Mouse (Mus musculus) heart, embryonic 14.5 days (tissue): ENCODE results near the gene Man1c1. TPM values are rescaled to one million over a fixed set of nuclear protein-coding genes. Genes with fewer than 3 reads are reported as not detected.
A peak's percentile ranks its signal among the peaks of the same experiment; 100 is the strongest.

ENCODE experiments used
- ATAC-seq: fragments of 200-750 bp; cut with Nextera tagmentation; 2 replicates; pipeline ENCODE4 v1.8.0; 2017; ENCODE audit warnings: low read depth, moderate TSS enrichment; ENCODE audit not compliant: insufficient number of reproducible peaks, insufficient read depth, low FRiP score
- H3K27ac ChIP-seq, 2 experiments: fragments of 200-500 bp in 1 of 2; fragments of 300-500 bp in 1 of 2; sonication (generic) in 1 of 2; replicated peaks in 1 of 2; 2 replicates each; pipeline ENCODE4 v1.5.1; 2012 to 2014; ENCODE audit warnings: low read depth in 2 of 2, low read length in 2 of 2, control low read depth in 1 of 2, mild to moderate bottlenecking in 1 of 2, mixed read lengths in 1 of 2; ENCODE audit not compliant: control insufficient read depth in 1 of 2, insufficient read depth in 1 of 2
- H3K27me3 ChIP-seq: fragments of 300-500 bp; sonication (generic); 2 replicates; pipeline ENCODE4 v1.6.1; 2014; ENCODE audit warnings: mild to moderate bottlenecking, low read length, control low read depth; ENCODE audit not compliant: control insufficient read depth, insufficient read depth
- H3K36me3 ChIP-seq: fragments of 300-500 bp; sonication (generic); 2 replicates; pipeline ENCODE4 v1.6.1; 2014; ENCODE audit warnings: mild to moderate bottlenecking, control low read depth, low read length, mixed read lengths; ENCODE audit not compliant: control insufficient read depth, insufficient read depth
- H3K4me1 ChIP-seq, 2 experiments: fragments of 200-500 bp in 1 of 2; fragments of 300-500 bp in 1 of 2; sonication (generic) in 1 of 2; 2 replicates each; pipeline ENCODE4 v1.6.1; 2012 to 2014; ENCODE audit warnings: low read length in 2 of 2, control low read depth in 1 of 2, mixed read lengths in 1 of 2; ENCODE audit not compliant: control insufficient read depth in 2 of 2, insufficient read depth in 2 of 2
- H3K4me2 ChIP-seq: fragments of 300-500 bp; sonication (generic); 2 replicates; pipeline ENCODE4 v1.6.1; 2014; ENCODE audit warnings: mild to moderate bottlenecking, low read length
- H3K4me3 ChIP-seq, 2 experiments: fragments of 200-500 bp in 1 of 2; fragments of 300-500 bp in 1 of 2; sonication (generic) in 1 of 2; 2 replicates each; pipeline ENCODE4 v1.5.1; 2012 to 2014; ENCODE audit warnings: low read length in 2 of 2, mild to moderate bottlenecking in 2 of 2, control low read depth in 1 of 2, low read depth in 1 of 2, moderate library complexity in 1 of 2; ENCODE audit not compliant: control insufficient read depth in 1 of 2, insufficient read depth in 1 of 2
- H3K9ac ChIP-seq: fragments of 300-500 bp; sonication (generic); 2 replicates; pipeline ENCODE4 v1.6.1; 2014; ENCODE audit warnings: mild to moderate bottlenecking, low read length
- H3K9me3 ChIP-seq: fragments of 300-500 bp; sonication (generic); 2 replicates; pipeline ENCODE4 v1.6.1; 2016; ENCODE audit warnings: low read length, control low read depth; ENCODE audit not compliant: control insufficient read depth
- WGBS: fragments of 180-500 bp; shearing (Covaris S2); extraction: QIAGEN DNeasy Blood & Tissue Kit; methylation state at CpG from one replicate; pipeline ENCODE4 v1.1.7; 2014; 5-methylcytosine and 5-hydroxymethylcytosine counted together
- polyA plus RNA-seq: library from polyadenylated mRNA; unstranded; fragments of >200 nt; fragmentation: Nextera tagmentation; extraction: Ambion mirVana; gene quantifications from 2 replicates; pipeline ENCODE4 v1.2.1, GENCODE M21; 2014

The Man1c1 gene
- polyA plus RNA-seq, 1 experiment from 2014 or later, result 7.8 TPM

DNA sequence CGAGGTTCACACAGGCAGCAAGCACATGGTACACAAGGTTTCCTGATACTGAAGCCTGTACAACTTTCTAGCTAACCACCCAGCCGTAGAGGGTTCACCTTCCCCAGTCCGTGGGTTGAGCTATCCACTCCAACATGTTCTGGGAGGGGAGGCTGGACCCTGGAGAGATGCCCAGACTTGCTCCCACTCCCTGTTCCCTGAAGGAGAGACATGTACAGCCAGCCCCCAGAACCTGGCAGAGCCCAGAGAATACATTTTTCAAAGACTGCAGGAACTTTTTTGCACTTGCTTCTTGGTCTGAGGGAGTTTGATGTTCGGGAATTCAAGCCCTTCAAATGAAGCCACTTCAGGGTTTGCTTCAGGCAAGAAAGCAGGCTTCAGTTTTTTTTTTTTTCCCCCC, 77.7 kb downstream of the Man1c1 start:
- Histone ChIP-seq H3K27ac (peak overlapping the region; percentile 23 to 90), H3K4me2 (0 out of 2 replicates have a peak overlapping the region, but pooled peaks have one; percentile 8), H3K9ac (peak overlapping the region; percentile 48), H3K36me3 (no peaks in the 10 kb centered on the region), H3K27me3 (no peaks in the 10 kb centered on the region), H3K4me1 (peaks cover 43 to 63% of the 10 kb centered on the region in 2 experiments), H3K4me3 (no peak overlapping the region), H3K9me3 (0 out of 2 replicates have a peak, but pooled peaks cover 3% of the 10 kb centered on the region)
- 47% methylated on average over 4 of the region's 4 CpGs for WGBS
- ATAC-seq, result no peak

DNA sequence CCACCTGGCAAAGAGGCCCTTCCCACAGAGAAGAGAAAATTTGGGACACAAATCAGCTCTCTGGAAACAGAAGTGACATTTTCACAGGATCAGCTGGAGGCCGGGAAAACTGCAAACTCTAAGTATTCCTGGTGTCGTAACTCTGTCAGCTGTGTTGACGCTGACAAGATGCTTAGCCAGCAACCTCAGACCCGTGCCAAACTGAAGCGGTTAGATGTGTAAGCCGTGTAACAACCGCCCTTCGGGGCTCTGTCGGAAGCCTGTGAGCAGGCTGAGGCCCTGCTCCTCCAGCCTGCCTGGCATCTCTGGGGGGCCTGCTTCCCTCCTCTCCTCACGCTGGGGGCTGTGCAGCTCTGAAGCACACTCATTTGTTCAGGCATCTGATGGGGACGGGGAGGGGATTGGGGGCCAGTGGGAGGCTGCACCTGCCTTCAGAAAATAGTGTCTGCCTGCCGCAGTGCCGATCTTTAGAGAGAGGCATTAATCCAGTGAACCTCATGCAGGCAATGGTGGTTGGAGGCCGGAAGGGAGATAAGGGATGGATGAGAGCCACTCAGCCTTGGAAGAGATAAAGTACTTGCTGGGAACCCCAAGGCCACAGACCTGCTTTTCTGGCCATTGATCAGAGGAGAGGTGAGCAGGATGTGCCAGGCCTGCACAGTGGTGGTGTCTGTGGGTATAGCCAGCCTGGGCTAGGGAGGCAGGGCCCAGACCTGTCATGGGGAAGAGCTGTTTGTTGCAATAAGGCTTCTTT, 79.8 kb downstream of the Man1c1 start:
- Histone ChIP-seq H3K4me2 (peak overlapping the region; percentile 26; the same call in 1 of the 2 replicates), H3K9me3 (0 out of 2 replicates have a peak, but pooled peaks cover 3% of the 10 kb centered on the region), H3K4me3 (no peak overlapping the region), H3K9ac (peak overlapping the region; percentile 49), H3K4me1 (peaks cover 39 to 50% of the 10 kb centered on the region in 2 experiments), H3K27me3 (no peaks in the 10 kb centered on the region), H3K27ac (peak overlapping the region; percentile 17 to 74; a peak in 3 of 4 replicates), H3K36me3 (no peaks in the 10 kb centered on the region)
- ATAC-seq, result no peak
- WGBS, result 9% methylated on average over 14 of the region's 14 CpGs

DNA sequence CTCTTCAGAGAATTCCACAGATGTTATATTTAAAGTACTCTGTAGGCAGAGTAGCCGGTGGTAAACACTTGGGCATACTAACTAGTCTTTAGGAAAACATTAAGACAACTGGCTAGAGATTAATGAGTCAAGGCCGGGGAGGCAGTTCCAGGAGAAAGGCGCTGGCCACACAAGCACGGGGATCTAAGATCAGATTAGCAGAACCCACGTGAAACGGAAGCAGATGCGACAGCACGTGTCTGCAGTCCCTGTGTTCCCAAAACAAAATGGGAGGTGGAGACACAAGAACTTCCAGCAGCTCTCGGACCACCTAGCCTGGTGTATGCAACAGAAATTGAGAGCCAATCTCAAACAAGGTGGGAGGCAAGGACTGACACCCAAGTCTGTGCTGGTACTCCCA, 82.4 kb downstream of the Man1c1 start:
- ATAC-seq, result no peak
- Histone ChIP-seq H3K27me3 (no peaks in the 10 kb centered on the region), H3K9me3 (0 out of 2 replicates have a peak, but pooled peaks cover 3% of the 10 kb centered on the region), H3K9ac (no peak overlapping the region), H3K27ac (no peak overlapping the region), H3K4me3 (no peak overlapping the region), H3K4me2 (no peak overlapping the region), H3K36me3 (no peaks in the 10 kb centered on the region), H3K4me1 (peaks cover 28 to 30% of the 10 kb centered on the region in 2 experiments)
- WGBS, result 85% methylated on average over 9 of the region's 9 CpGs

DNA sequence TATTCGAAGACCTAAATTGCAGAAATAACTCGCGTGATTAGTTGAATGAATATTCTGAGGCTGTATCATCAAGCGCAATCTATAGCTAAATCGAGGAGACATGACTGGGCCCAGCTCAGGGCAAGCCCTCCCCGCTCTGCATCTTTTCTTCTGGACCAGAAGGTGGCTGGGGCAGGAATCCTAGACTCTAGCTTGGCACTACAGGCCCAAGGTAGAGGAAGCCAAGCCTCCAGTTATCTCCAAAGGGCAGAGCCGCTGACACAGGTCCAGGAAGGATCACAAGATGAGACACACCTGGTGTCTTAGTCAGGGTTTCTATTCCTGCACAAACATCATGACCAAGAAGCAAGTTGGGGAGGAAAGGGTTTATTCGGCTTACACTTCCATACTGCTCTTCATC, 83.8 kb downstream of the Man1c1 start:
- 84% methylated on average over 8 of the region's 8 CpGs for WGBS

DNA sequence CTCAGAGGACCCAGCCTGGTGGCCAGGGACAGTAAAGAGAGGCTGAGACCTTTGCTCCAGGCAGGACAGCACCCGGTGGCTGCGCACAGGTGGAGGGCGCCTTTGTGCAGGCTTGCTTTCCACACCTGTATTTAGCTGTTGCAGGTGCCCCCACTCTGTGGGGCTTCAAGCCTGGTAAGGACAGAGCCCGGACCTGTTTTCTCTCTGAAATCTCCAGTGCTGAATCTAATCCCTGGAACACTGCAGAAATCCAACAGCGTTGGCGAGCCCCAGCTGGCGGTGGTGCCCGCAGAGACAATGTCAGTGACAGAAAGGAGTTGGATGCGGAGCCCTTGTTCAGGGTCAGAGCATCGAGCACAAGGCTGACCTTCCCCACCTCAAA, 84.6 kb downstream of the Man1c1 start:
- no peak overlapping the region for H3K4me3 ChIP-seq
- no peak overlapping the region for H3K4me2 ChIP-seq
- H3K36me3 ChIP-seq, result no peaks in the 10 kb centered on the region
- 84% methylated on average over 10 of the region's 10 CpGs for WGBS
- peaks cover 11 to 15% of the 10 kb centered on the region in 2 experiments for H3K4me1 ChIP-seq
- H3K9ac ChIP-seq, result no peak overlapping the region
- ATAC-seq, result no peak
- H3K27ac ChIP-seq, result no peak overlapping the region
- no peaks in the 10 kb centered on the region for H3K27me3 ChIP-seq
- H3K9me3 ChIP-seq, result 0 out of 2 replicates have a peak, but pooled peaks cover 3% of the 10 kb centered on the region

More for the DNA sequence above, 83.8 kb downstream of the Man1c1 start:
- H3K9ac ChIP-seq, result no peak overlapping the region
- no peak overlapping the region for H3K4me3 ChIP-seq
- H3K4me2 ChIP-seq, result no peak overlapping the region
- no peaks in the 10 kb centered on the region for H3K36me3 ChIP-seq
- ATAC-seq, result no peak
- H3K27ac ChIP-seq, result no peak overlapping the region
- H3K9me3 ChIP-seq, result 0 out of 2 replicates have a peak, but pooled peaks cover 3% of the 10 kb centered on the region
- H3K27me3 ChIP-seq, result no peaks in the 10 kb centered on the region
- H3K4me1 ChIP-seq, result peaks cover 19 to 21% of the 10 kb centered on the region in 2 experiments

DNA sequence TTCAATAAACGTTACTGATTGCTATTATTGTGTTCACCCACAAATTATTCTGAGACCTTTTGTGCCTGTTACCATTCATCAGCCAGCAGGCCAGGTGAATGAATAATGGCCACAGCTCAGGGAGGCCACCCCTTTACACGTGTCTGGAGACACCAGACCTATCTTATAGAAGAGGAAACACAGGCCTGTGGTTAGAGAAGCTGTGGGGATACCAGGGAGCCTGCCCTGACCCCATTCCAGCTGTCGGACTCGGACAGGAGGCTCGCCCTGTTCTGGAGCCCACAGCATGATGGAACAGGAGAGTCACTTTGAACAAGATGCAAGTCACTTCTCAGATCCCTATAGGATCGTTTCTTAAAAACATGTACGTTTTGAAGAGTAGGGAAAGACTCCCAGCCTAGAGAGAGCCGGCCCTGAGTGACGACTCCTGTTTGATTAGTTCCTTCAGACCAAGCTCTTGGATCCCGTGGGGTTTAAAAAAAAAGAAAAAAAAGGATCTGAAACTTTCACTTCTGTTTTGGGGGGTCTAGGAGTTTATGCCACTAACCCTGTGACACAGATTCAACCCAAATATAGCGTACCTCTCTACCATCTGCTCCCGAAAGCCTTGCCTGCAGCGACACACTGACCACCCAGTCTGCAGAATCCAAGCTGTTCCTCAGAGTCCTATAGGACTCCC, 85.1 kb downstream of the Man1c1 start:
- H3K9me3 ChIP-seq, result 0 out of 2 replicates have a peak, but pooled peaks cover 3% of the 10 kb centered on the region
- H3K4me3 ChIP-seq, result no peak overlapping the region
- no peak overlapping the region for H3K9ac ChIP-seq
- no peaks in the 10 kb centered on the region for H3K27me3 ChIP-seq
- no peak overlapping the region for H3K27ac ChIP-seq
- ATAC-seq, result no peak
- no peaks in the 10 kb centered on the region for H3K36me3 ChIP-seq
- H3K4me1 ChIP-seq, result peaks cover 7 to 10% of the 10 kb centered on the region in 2 experiments
- no peak overlapping the region for H3K4me2 ChIP-seq
- WGBS, result 88% methylated on average over 13 of the region's 13 CpGs

DNA sequence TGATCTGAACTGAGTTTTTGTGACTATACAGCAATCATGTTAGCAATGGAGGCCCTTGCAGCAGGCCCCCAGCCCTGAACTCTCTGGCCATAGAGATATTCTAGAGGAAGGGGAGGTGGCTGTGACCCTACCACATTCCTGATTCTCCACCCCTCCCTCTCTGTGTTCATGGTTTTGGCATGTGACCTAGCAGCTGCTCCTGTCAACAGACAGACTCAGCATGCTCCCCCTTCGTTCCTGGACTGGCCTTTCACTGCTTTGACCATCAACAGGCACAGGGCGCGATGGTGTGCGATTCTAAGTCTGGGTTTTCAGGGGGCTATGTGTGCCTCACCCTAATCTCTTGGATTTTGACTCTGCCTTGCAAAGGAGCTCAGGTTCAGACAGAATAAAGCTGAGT, 86.3 kb downstream of the Man1c1 start:
- no peak for ATAC-seq
- H3K36me3 ChIP-seq, result no peaks in the 10 kb centered on the region
- WGBS, result 47% methylated on average over 4 of the region's 4 CpGs
- no peak overlapping the region for H3K4me2 ChIP-seq
- no peak overlapping the region for H3K9ac ChIP-seq
- peaks cover 7 to 9% of the 10 kb centered on the region in 2 experiments; a peak in 2 of 4 replicates for H3K4me1 ChIP-seq
- peak overlapping the region; percentile 0 to 12; a peak in 1 of 4 replicates for H3K27ac ChIP-seq
- 0 out of 2 replicates have a peak, but pooled peaks cover 3% of the 10 kb centered on the region for H3K9me3 ChIP-seq
- H3K27me3 ChIP-seq, result no peaks in the 10 kb centered on the region
- H3K4me3 ChIP-seq, result no peak overlapping the region
